Mouse (Mus musculus) limb, embryonic 13.5 days (tissue): ENCODE measurements at regions not wholly inside any gene's neighbourhood (a gene's known extent, or its start where the extent isn't known, plus 50 kb on each side); places are given as distances from the start of the nearest gene placed in this dataset.

Experiments used
- ATAC-seq: fragments of 200-750 bp; cut with Nextera tagmentation; 2 replicates; pipeline ENCODE4 v1.8.0; 2017; ENCODE audit warnings: low read depth, moderate number of reproducible peaks, moderate TSS enrichment; ENCODE audit not compliant: low FRiP score
- H3K27ac ChIP-seq: fragments of 300-500 bp; sonication (generic); 2 replicates; pipeline ENCODE4 v1.5.1; 2015; ENCODE audit warnings: inconsistent platforms, mild to moderate bottlenecking, moderate library complexity
- H3K27me3 ChIP-seq: fragments of 300-500 bp; sonication (generic); 2 replicates; pipeline ENCODE4 v1.6.1; 2015; ENCODE audit warnings: mild to moderate bottlenecking, inconsistent platforms
- H3K36me3 ChIP-seq: fragments of 300-500 bp; sonication (generic); 2 replicates; pipeline ENCODE4 v1.6.1; 2015; ENCODE audit warnings: inconsistent platforms, mild to moderate bottlenecking, moderate library complexity
- H3K4me1 ChIP-seq: fragments of 300-500 bp; sonication (generic); 2 replicates; pipeline ENCODE4 v1.6.1; 2015; ENCODE audit warnings: inconsistent platforms
- H3K4me2 ChIP-seq: fragments of 300-500 bp; sonication (generic); replicated peaks from 2 replicates; pipeline ENCODE4 v1.6.1; 2015; ENCODE audit warnings: inconsistent platforms, mild to moderate bottlenecking, moderate library complexity
- H3K4me3 ChIP-seq: fragments of 300-500 bp; sonication (generic); 2 replicates; pipeline ENCODE4 v1.5.1; 2015; ENCODE audit warnings: moderate library complexity, mild to moderate bottlenecking, inconsistent platforms
- H3K9ac ChIP-seq: fragments of 300-500 bp; sonication (generic); 2 replicates; pipeline ENCODE4 v1.6.1; 2015; ENCODE audit warnings: mild to moderate bottlenecking, inconsistent platforms
- H3K9me3 ChIP-seq: fragments of 300-500 bp; sonication (generic); 2 replicates; pipeline ENCODE4 v1.6.1; 2016; ENCODE audit warnings: inconsistent platforms
- WGBS: fragments of 180-500 bp; shearing (Covaris S2); methylation state at CpG from one replicate; pipeline ENCODE4 v1.1.7; 2015; 5-methylcytosine and 5-hydroxymethylcytosine counted together

DNA sequence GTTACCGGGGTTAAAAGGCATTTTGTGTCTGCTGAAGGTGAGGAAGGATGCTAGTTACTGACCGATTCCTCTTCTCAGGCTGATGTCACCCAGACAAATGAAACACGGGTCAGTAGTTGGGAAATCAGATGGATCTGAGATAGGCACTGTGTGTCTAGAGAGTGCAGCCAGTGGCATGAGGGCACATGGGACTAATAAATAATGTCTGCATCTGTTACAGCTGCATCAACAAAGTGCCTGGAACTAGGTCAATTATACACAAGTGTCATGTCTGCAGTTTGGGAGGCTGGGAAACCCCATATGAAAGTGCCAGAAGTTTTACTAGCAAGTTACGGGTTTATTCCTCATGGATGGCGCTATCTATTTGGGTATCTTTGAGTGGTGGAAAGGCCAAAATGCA is 68.8 kb downstream of the Cxcl12 start:
- H3K4me1 ChIP-seq, result no peaks in the 10 kb centered on the region
- no peak overlapping the region for H3K27ac ChIP-seq
- H3K4me3 ChIP-seq, result no peak overlapping the region
- WGBS, result 85% methylated on average over 5 of the region's 5 CpGs
- no peak for ATAC-seq
- H3K9ac ChIP-seq, result no peak overlapping the region
- H3K9me3 ChIP-seq, result no peaks in the 10 kb centered on the region
- no peak overlapping the region for H3K4me2 ChIP-seq
- H3K36me3 ChIP-seq, result no peaks in the 10 kb centered on the region
- no peaks in the 10 kb centered on the region for H3K27me3 ChIP-seq

DNA sequence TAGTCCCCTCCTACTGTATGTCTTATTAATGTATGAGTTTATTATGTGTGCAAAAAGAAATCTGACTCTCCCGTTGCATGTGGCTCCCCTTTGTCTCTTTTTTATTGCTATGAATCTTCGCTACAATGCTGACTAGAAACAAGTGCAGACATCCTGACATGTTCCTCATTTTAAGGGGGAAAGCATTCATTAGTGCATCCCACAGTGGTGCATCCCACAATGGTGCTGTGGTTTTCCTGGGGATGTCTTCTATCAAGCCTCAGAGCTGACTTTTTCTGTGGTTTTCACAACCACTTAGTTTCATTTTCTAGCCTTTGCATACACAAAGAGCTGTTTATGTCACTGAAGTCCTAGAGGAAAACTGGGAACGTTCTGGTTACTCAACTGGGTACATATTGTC is 72.9 kb downstream of the Cxcl12 start:
- Histone ChIP-seq H3K4me3 (no peak overlapping the region), H3K4me2 (no peak overlapping the region), H3K9me3 (no peaks in the 10 kb centered on the region), H3K4me1 (no peaks in the 10 kb centered on the region), H3K27ac (no peak overlapping the region), H3K9ac (no peak overlapping the region), H3K36me3 (no peaks in the 10 kb centered on the region), H3K27me3 (no peaks in the 10 kb centered on the region)
- WGBS, result 71% methylated on average over 3 of the region's 3 CpGs
- no peak for ATAC-seq

DNA sequence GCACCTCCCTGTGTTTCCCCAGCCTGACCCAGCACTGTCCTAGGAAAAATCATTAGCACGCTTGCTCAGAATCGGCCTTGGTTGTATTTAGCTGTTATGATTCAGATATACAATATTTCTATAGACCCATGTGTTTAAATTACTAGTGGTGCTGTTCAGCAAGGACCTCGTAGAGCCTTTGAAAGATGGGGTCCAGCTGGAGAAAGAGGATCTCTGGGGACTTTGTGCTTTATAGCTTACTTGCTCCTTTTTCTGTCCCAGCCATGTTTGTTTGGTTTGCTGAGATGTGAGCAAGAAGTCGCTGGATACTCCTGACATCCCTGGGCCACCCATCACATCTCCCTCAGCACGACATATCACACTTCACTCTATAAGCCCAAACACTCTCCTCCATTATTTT is 77.1 kb downstream of the Cxcl12 start:
- Histone ChIP-seq H3K36me3 (no peaks in the 10 kb centered on the region), H3K4me3 (no peak overlapping the region), H3K27me3 (no peaks in the 10 kb centered on the region), H3K9ac (no peak overlapping the region), H3K9me3 (no peaks in the 10 kb centered on the region), H3K27ac (no peak overlapping the region), H3K4me1 (no peaks in the 10 kb centered on the region), H3K4me2 (no peak overlapping the region)
- 93% methylated on average over 5 of the region's 5 CpGs for WGBS
- no peak for ATAC-seq

DNA sequence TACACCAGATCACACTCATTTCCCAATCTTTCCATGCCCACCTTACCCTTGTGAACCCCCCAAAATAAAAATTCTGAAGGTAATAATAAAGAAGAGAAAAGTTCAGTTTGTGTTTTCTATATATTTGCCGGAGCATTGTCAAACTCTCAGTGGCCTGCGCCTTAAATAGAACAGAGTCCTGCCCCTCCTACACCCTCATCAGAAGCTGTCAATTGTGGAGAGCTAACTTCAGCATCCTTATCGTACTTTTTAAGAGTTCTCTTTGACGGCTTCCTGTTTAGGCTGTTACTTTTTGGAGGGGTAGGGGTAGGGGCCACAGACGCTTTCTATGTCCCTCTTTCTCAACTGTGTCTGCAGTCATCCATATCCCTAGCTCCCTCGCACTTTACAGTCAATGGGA is 77.5 kb downstream of the Cxcl12 start:
- no peak overlapping the region for H3K4me3 ChIP-seq
- H3K36me3 ChIP-seq, result no peaks in the 10 kb centered on the region
- no peak overlapping the region for H3K9ac ChIP-seq
- no peaks in the 10 kb centered on the region for H3K27me3 ChIP-seq
- H3K4me1 ChIP-seq, result no peaks in the 10 kb centered on the region
- no peak for ATAC-seq
- H3K9me3 ChIP-seq, result no peaks in the 10 kb centered on the region
- no peak overlapping the region for H3K27ac ChIP-seq
- WGBS, result 81% methylated on average over 6 of the region's 6 CpGs
- H3K4me2 ChIP-seq, result no peak overlapping the region

DNA sequence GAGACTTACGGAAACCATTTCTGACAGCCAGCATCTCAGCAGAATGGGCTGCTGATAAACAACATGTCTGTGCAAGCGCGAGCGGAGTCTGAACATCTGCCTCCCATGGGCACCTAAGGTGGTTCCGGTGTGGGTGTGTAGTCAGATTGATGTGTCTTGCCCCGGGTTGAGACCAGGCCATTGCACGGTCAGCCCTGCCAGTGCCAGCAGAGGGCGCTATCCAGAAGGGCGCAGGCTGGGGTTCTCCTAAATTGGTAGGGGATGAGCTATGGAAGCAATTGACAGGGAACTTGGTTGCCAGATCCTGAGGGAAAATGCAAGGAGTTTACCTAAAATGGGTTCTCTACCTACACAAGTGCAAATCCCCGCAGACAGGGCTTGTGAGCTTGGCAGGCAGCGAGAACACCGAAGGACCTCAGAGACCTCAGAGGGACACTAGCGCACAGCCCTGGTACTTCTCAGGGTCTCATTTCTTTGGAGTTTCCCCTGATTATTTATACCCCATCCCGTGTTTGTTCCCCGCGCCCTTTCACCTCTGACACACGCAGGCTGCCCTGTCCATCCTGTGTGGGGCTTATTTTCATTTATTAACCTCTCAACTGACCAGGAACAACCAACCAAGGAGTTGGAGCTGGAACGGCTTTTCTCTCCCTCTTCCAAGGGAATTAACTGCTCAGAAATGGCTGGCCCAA is 81.0 kb downstream of the Cxcl12 start:
- Histone ChIP-seq H3K9me3 (no peaks in the 10 kb centered on the region), H3K9ac (no peak overlapping the region), H3K4me2 (no peak overlapping the region), H3K4me1 (peaks cover 9% of the 10 kb centered on the region), H3K27ac (no peak overlapping the region), H3K4me3 (no peak overlapping the region), H3K36me3 (no peaks in the 10 kb centered on the region), H3K27me3 (peaks cover 4% of the 10 kb centered on the region; the same call in 1 of the 2 replicates)
- 81% methylated on average over 18 of the region's 18 CpGs for WGBS
- no peak for ATAC-seq

DNA sequence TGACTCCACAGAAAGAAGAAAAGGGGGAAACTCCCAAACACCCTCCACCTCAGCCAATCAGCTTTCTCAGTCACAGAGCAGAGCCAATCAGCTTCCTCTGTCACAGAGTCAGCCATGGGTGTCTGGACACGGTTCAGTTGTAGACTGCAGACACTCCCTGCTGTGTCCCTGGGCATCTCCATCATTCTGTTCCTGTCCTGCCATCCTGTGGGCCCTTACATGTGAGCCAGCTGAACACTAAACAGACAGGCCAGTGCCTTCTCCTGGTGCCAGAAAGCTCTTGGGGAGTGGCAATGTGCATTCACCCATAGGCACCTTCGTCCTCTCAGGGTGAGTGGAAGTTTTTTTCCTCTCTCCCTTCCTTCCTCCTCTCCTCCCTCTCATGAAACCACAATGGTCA is 81.7 kb downstream of the Cxcl12 start:
- WGBS, result 42% methylated on average over 2 of the region's 2 CpGs
- Histone ChIP-seq H3K9me3 (no peaks in the 10 kb centered on the region), H3K27ac (no peak overlapping the region), H3K4me3 (no peak overlapping the region), H3K9ac (no peak overlapping the region), H3K4me2 (no peak overlapping the region), H3K36me3 (no peaks in the 10 kb centered on the region), H3K4me1 (peaks cover 14% of the 10 kb centered on the region), H3K27me3 (peaks cover 4% of the 10 kb centered on the region; the same call in 1 of the 2 replicates)
- no peak for ATAC-seq

DNA sequence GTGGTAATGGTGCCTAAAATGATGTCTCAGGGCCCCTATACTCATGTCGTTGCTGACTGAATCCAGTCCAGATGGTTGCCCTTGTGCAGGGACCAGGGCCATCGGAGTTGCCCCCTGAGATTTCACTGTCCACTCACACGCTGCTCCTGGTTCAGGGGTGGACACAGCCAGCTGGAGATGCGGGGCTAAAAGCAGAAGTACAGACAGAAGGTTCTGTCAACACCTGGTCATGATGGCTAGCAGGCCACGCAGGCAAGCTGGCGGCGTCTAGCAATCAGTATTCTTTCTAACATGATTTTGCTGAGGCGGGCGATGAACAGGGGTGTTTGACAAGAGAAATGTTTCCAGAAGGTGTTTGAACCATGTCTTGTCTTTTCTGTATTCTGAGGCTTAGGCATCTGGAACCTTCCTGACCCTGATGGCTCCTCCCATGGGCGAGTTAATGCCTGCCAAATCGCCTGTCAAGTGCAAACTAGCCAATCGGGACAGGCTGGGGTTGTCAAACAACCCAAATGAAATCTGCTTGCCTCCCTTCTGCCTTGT is 83.1 kb downstream of the Cxcl12 start:
- H3K27me3 ChIP-seq, result peaks cover 4% of the 10 kb centered on the region; the same call in 1 of the 2 replicates
- H3K9ac ChIP-seq, result no peak overlapping the region
- H3K4me1 ChIP-seq, result peaks cover 14% of the 10 kb centered on the region
- 65% methylated on average over 12 of the region's 12 CpGs for WGBS
- H3K4me2 ChIP-seq, result no peak overlapping the region
- no peak overlapping the region for H3K27ac ChIP-seq
- H3K36me3 ChIP-seq, result no peaks in the 10 kb centered on the region
- ATAC-seq, result no peak
- H3K9me3 ChIP-seq, result no peaks in the 10 kb centered on the region
- no peak overlapping the region for H3K4me3 ChIP-seq

DNA sequence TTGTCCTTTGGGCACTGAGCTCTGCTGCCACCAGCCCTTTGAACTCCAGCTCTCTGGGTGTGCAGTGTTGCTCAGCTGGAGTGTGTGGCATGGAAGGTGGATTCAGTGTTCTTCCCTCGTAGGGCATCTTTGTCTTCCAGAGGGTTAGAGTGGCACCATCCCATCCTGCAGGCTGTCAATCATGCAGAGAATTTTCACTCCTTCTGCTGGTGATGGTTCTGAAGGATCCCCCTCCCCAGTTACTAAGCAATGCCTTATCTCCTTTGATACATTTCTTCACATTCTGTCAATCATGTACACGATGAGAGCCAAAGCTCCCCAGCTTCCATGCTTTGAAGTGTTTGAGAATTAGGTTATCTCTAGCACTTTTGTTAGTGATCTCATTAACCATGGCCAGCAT is 84.0 kb downstream of the Cxcl12 start:
- no peak overlapping the region for H3K4me2 ChIP-seq
- 84% methylated on average over 2 of the region's 2 CpGs for WGBS
- no peak overlapping the region for H3K27ac ChIP-seq
- H3K9me3 ChIP-seq, result no peaks in the 10 kb centered on the region
- no peaks in the 10 kb centered on the region for H3K36me3 ChIP-seq
- no peak overlapping the region for H3K9ac ChIP-seq
- peaks cover 14% of the 10 kb centered on the region for H3K4me1 ChIP-seq
- H3K4me3 ChIP-seq, result no peak overlapping the region
- peaks cover 4% of the 10 kb centered on the region; the same call in 1 of the 2 replicates for H3K27me3 ChIP-seq
- ATAC-seq, result no peak

DNA sequence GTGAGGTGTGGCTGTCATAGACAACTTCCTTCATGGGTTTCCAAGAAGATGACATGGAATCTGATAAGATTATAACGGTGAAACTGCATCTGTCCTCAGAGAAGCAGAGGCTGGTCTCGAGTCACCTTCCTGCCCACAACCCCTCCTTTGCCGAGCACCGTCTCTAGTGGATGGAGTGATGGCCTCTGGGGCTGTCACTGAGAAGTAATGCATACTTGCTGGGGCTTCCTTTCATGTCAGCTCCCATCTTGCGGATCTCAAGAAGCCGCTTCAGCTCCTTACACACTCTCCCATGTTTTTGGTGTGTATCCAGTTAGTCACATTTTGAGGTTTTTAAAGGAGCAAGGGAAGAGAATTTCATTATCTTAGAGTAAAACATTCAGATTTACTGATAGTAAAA is 84.7 kb downstream of the Cxcl12 start:
- H3K36me3 ChIP-seq, result no peaks in the 10 kb centered on the region
- no peak overlapping the region for H3K27ac ChIP-seq
- H3K4me3 ChIP-seq, result no peak overlapping the region
- H3K9ac ChIP-seq, result no peak overlapping the region
- ATAC-seq, result no peak
- H3K27me3 ChIP-seq, result peaks cover 4% of the 10 kb centered on the region; the same call in 1 of the 2 replicates
- no peaks in the 10 kb centered on the region for H3K9me3 ChIP-seq
- peaks cover 14% of the 10 kb centered on the region for H3K4me1 ChIP-seq
- H3K4me2 ChIP-seq, result no peak overlapping the region
- WGBS, result 83% methylated on average over 6 of the region's 6 CpGs

DNA sequence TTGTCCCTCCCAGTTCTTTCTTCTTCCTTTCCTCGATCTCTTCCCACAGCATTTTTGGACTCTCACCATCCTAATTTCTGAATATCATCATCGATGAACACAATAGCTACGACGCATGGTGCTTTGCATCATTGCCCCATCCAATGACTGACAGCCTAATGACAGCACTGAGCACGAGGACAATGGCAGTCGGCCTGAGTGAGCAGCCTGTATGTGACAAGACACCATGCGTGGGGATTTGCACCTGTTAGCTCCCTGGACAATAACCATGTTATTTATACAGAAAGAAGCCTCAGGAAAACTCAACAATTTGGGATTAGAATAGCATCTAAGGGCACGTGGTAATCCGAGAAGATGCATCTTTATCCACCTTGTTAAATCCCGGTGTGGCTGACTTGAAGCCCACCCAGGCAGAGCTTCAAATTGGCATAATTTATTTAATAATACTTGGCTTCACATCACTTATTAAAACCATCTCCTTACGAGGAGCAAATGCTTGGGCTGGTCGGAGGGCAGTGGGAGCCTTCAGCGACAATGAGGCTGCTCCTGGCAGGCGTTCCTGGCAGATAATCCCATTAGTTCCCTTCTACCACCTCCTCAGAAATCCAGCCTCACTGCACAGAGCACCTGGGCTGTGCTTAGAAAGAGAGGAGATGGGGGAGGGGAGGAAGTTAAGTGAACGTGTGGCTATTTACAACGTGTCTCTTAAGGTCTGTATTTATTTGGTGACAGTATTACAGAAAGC is 85.4 kb downstream of the Cxcl12 start:
- peaks cover 14% of the 10 kb centered on the region for H3K4me1 ChIP-seq
- H3K27me3 ChIP-seq, result peaks cover 4% of the 10 kb centered on the region; the same call in 1 of the 2 replicates
- H3K9ac ChIP-seq, result no peak overlapping the region
- WGBS, result 52% methylated on average over 16 of the region's 16 CpGs
- no peaks in the 10 kb centered on the region for H3K36me3 ChIP-seq
- ATAC-seq, result no peak
- H3K4me3 ChIP-seq, result no peak overlapping the region
- no peak overlapping the region for H3K27ac ChIP-seq
- no peaks in the 10 kb centered on the region for H3K9me3 ChIP-seq
- H3K4me2 ChIP-seq, result no peak overlapping the region

DNA sequence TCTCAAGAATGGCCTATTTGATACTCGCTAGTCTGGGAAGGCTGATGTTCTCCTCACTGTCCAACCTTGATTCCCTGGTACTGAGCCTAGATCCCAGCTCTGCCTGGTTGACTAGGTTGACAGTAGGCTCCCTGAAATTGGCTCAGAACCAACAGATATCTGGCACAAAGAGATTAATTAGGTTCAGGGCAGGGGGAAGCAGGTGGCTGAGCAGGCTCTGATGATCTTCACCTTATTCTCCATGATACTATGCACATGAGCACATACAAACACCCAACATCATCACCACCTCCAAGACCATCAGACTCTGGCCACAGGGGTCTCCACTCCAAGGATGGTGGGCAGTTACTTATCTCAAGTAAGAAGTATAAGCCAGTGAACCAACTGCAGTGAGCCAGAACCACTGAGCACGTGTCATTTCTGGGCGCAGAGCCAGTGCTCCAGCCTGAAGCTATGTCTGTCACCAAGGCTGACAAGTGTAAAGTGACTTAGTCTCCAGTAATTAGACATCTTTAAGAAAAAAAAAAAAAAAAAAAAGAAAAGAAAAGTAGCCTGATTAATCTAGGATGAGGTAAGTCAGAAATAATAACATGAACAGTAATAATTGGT is 86.4 kb downstream of the Cxcl12 start:
- WGBS, result 70% methylated on average over 3 of the region's 3 CpGs
- Histone ChIP-seq H3K27ac (no peak overlapping the region), H3K4me3 (no peak overlapping the region), H3K9me3 (no peaks in the 10 kb centered on the region), H3K27me3 (peaks cover 4% of the 10 kb centered on the region; the same call in 1 of the 2 replicates), H3K36me3 (no peaks in the 10 kb centered on the region), H3K4me2 (no peak overlapping the region), H3K4me1 (peaks cover 14% of the 10 kb centered on the region), H3K9ac (no peak overlapping the region)
- no peak for ATAC-seq

DNA sequence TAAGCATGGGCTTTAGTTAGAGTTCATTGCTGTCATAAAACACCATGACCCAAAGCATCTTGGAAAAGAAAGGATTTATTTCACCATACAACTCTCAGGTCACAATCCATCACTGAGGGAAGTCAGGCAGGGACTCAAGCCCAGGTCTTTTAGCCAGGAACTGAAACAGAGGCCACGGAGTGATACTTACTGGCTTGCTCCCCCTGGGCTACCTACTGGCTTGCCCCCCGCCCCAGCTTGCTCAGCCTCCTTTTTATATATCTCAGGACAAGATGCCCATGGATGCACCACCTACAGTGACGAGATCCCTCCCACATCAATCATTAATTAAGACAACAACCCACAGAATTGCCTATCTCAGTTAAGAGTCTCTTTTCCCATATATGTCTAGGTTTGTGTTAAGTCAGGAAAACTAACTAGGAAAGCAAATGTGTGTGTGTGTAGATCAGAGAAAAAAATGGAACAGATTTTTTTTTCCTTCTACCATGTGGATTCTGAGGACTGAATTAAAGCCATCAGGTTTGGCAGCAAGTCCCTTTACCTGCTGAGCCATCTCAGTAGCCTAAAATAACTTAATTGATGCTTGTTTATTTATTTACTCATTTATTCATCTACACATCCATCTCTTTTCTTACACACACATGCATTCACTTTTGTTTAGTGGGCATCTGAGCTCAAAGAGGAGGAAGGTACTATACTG is 87.2 kb downstream of the Cxcl12 start:
- peaks cover 4% of the 10 kb centered on the region; the same call in 1 of the 2 replicates for H3K27me3 ChIP-seq
- no peak overlapping the region for H3K9ac ChIP-seq
- H3K4me3 ChIP-seq, result no peak overlapping the region
- no peak for ATAC-seq
- no peak overlapping the region for H3K27ac ChIP-seq
- H3K4me2 ChIP-seq, result no peak overlapping the region
- no peaks in the 10 kb centered on the region for H3K36me3 ChIP-seq
- 71% methylated on average over 3 of the region's 3 CpGs for WGBS
- H3K4me1 ChIP-seq, result peaks cover 14% of the 10 kb centered on the region
- H3K9me3 ChIP-seq, result no peaks in the 10 kb centered on the region
